Mouse (Mus musculus) spleen, adult 12 weeks (tissue): ENCODE data around the gene Sgf29.
"Not testable (repeated sequence)": the region's sequence is repeated elsewhere in the genome, so short reads cannot be mapped to it uniquely, and the experiment has no call there.

Source experiments
- DNase-seq: peaks from one replicate; pipeline ENCODE4 v3.0.0; 2022; ENCODE audit warnings: low spot score

Gene Sgf29

GRCm38 (mm10) chr7:126688156-126688555 is 39.0 kb downstream of the Sgf29 start:
- DNase-seq: not testable (repeated sequence)

- DNase-seq: no peak
These were observed 39.9 kb downstream of the Sgf29 start for GRCm38 (mm10) chr7:126689021-126689420.

GRCm38 (mm10) chr7:126690737-126691136 is 41.6 kb downstream of the Sgf29 start:
- no peak for DNase-seq

- no peak for DNase-seq
These were observed 42.6 kb downstream of the Sgf29 start for GRCm38 (mm10) chr7:126691676-126692075.

GRCm38 (mm10) chr7:126692426-126692825 is 43.3 kb downstream of the Sgf29 start:
- no peak for DNase-seq

GRCm38 (mm10) chr7:126693256-126693655 is 44.1 kb downstream of the Sgf29 start:
- peak; percentile 71 for DNase-seq

- DNase-seq: no peak
These were observed 44.7 kb downstream of the Sgf29 start for GRCm38 (mm10) chr7:126693781-126694180.

- no peak for DNase-seq
These were observed 45.4 kb downstream of the Sgf29 start for GRCm38 (mm10) chr7:126694441-126695051.

- DNase-seq: no peak
These were observed 46.1 kb downstream of the Sgf29 start, which contains the start of gene Bola2 for GRCm38 (mm10) chr7:126695210-126695611. TSS of gene Bola2 (plus strand) at chr7:126695401.

- DNase-seq: peak; percentile 87
These were observed 46.6 kb downstream of the Sgf29 start, which contains the start of gene Slx1b for GRCm38 (mm10) chr7:126695631-126696207. TSS of gene Slx1b (minus strand) at chr7:126695784.

GRCm38 (mm10) chr7:126696303-126696702 is 47.2 kb downstream of the Sgf29 start:
- DNase-seq: no peak

GRCm38 (mm10) chr7:126696886-126697285 is 47.8 kb downstream of the Sgf29 start:
- no peak for DNase-seq

- no peak for DNase-seq
These were observed 48.7 kb downstream of the Sgf29 start for GRCm38 (mm10) chr7:126697838-126698237.

- DNase-seq: no peak
These were observed 51.2 kb downstream of the Sgf29 start for GRCm38 (mm10) chr7:126700063-126701015.

GRCm38 (mm10) chr7:126701070-126701469 is 52.0 kb downstream of the Sgf29 start:
- DNase-seq: peak; percentile 81

- no peak for DNase-seq
These were observed 52.6 kb downstream of the Sgf29 start for GRCm38 (mm10) chr7:126701559-126702357.

- no peak for DNase-seq
These were observed 53.2 kb downstream of the Sgf29 start for GRCm38 (mm10) chr7:126702358-126702757.

- DNase-seq: no peak
These were observed 54.0 kb downstream of the Sgf29 start for GRCm38 (mm10) chr7:126702861-126703756.

- DNase-seq: no peak
These were observed 54.6 kb downstream of the Sgf29 start for GRCm38 (mm10) chr7:126703757-126704077.

- DNase-seq: peak; percentile 71
These were observed 55.2 kb downstream of the Sgf29 start for GRCm38 (mm10) chr7:126704121-126704980.
